Mouse (Mus musculus): ENCODE results near the gene App.

App gene

GRCm38 (mm10) chr16:85072624-85073023 lies 100.9 kb downstream of the App start:
- DNase-seq: no peak

DNA sequence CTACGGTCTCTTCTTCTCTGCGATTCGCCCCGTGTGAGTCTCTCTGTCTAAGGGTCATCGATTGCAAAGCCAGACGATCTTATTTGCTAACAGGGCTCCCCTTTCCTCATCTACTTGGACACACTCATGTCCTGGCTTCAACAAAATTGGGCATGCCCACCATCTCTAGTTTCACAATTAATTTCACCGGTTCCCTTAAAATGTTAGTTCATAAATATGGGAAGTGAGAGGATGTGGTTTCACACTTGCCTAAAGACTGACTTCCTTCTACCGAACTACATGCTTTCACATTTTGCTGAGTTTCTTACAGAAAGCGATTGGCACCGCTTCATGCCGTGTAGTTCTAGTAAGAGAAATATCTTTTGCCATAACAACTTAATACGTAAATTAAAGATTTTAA lies 101.8 kb downstream of the App start:
- DNase-seq: no peak

GRCm38 (mm10) chr16:85071248-85071647 lies 102.3 kb downstream of the App start:
- no peak for DNase-seq

DNA sequence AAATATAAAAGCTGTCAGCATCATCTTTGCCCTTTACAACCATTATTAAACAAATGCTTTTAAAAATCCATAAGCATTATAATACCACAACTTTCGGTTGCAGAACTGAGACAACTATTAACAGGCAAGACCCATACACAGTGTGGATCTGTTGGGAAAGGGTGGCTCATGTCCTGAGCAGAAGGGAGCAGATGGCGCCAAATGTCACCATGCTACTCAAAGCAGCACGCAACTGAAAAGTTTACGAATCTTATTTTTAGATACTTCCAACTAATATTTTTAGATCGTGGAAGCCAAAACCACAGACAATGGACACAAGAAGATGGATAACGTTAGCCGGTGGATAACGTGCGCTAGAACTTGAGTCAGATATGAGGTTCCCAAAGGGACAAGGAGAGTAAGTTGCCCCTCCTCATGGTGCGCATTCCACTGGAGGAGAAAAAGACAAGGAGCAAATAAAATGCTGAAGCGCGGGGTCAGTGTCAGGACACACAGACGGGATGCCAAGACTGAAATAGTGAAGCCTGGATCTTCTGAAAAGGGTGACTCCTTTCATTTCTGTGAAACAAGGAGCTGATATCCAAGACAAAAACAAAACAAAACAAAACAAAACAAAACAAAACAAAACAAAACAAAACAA lies 106.2 kb downstream of the App start:
- no peak for DNase-seq

DNA sequence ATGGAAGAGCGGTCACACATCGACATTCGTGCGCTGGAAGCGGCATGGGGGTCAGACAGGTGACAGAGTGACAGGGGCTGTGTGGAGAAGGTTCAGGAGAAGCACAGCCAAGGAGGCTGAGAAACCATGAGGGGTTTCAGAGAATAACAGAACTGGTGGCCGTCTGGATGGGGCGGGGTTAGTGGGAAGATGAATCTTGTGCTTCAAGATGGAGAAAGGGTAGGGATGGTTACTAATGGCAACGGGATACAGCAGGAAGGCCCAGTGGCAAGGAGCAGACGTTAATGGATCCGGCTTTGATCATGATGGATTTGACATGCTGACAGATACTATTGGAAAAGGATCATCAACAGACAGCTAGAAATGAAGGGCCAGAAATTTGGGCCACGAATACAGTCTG lies 107.3 kb downstream of the App start:
- DNase-seq: no peak

DNA sequence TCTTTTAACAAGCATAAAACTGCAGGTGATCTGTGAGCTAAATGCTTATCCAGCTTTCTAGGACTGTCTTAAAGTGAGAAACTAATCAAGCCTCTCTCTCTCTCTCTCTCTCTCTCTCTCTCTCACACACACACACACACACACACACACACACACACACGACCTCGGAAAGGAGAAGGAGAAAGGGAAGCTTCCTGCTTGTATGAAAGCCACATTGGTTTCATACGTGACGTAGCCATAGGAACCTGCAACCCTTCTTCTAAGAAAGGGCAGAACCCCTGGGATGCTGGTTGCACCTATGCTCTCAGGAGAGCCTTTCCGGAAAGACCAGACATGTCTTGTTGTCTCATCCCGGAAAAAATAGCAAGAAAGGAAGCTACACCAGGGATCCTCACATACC lies 108.8 kb downstream of the App start:
- DNase-seq: no peak

DNA sequence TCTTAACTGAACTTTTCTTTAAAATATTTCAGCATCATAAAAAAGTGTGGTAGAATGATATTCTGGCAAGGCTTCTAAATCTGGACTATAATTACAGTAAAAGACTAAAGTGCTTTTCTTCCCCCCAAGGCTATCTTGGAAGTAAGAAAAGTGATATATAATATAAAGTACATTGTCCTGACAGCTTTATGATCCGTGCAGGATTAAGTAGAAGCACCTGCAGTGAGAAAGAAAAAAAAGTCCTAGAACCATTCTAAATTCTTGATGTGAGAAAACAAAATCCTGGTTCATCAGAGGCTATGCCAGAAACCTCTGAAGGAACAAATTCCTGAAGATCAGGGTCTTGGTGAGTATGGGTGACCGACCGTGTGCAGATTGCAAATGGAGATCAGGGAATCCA lies 110.8 kb downstream of the App start:
- DNase-seq: no peak

- no peak for DNase-seq
Observed at GRCm38 (mm10) chr16:85061725-85062124, 111.8 kb downstream of the App start.

- no peak for DNase-seq
Observed at GRCm38 (mm10) chr16:85058138-85058537, 115.4 kb downstream of the App start.

DNA sequence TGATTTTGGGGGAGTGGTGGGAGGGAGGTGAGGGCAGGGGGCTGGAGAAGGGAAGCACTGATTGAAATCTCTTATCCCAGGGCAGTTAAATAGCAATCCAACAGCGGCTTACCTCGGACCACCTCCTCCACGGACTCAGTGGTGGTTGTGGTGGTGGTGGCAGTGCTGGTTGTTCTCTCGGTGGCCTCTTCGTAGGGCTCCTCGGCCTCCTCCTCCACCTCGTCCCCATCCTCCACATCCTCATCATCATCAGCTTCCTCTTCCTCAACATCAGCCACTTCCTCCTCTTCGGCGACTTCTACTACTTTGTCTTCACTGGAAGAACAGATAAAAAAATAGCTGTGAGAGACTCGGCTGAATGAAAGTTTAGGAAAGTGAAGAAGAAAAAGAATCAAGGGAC lies 117.4 kb downstream of the App start:
- DNase-seq: no peak

DNA sequence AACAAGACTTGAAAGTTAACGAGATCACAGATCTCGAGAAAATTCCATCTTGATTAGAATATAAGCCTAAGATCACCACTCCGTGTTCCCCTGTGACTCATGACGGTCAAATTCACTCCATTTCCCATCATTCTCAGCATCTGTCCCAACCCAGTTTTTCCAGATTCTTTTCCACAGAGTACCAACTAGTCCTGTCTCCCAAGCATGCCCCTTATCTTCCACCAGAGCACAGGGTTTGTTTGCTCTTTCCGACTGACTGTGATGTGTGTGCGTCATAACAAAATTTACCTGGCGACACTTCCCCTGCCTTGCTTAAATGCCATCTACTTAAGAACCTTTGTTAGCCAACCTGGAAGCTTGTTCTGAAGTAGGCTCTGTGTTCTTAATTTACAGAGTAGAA lies 119.6 kb downstream of the App start:
- no peak for DNase-seq

GRCm38 (mm10) chr16:85047310-85047709 lies 126.3 kb downstream of the App start:
- DNase-seq: no peak

- no peak for DNase-seq
Observed at GRCm38 (mm10) chr16:85041153-85041959, 132.2 kb downstream of the App start.

DNA sequence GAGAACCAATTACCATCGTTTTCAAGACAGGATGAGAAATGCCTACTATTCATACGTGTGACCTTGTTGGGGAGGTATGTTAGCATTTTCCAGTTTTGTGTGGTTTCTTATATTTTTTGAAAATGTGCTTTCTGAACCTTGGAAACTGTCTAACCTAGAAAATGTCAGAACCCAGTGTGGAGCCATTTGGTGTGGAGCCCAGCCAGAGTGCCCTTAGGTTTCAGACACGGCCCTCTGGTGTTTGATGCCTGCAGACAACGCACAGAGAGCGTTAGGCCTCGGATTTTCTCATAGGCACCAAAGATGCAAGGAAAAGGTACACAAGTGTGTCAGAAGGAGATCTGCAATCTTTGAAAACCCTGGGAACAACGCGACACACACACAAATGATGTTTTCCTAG lies 134.8 kb downstream of the App start:
- no peak for DNase-seq

GRCm38 (mm10) chr16:85037969-85038644 lies 135.5 kb downstream of the App start:
- no peak for DNase-seq

DNA sequence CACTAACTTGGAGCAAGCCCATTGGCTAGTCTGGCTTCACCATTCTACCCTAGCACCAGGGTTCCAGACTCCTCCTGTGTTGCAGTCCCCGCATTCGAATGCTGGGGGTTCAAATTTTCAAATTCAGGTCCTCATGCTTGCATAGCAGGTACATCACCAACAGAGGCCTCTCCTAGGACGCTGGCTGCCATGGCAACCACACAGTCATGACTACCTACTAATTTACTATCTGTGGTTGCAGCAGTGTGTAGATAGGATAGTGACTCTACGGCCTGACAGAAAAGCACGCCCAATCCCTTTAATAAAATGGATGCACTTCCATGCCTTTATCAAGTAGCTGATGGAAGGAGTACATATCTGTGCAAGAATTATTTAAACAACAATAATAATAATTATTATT lies 137.8 kb downstream of the App start:
- no peak for DNase-seq

DNA sequence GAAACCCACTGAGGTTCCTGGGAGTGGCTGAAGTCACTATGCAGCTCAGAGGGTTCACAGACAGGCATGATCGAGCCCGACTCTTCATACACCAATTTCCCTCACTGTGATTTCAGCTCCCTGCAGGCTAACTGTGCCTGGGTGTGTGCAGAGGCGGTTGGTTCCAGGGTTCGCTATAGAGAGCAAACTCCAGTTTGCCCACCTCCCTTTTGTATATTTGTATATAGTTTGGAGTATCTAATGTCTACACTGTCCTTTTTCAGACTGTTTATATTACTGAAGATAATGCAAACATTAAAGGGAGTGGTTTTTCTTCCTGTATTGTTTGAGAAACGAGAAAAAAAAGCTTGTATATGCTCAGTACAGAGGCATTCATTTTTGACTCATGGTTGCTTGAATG lies 139.8 kb downstream of the App start:
- DNase-seq: no peak

GRCm38 (mm10) chr16:85030810-85031209 lies 142.8 kb downstream of the App start:
- DNase-seq: no peak

- no peak for DNase-seq
Observed at GRCm38 (mm10) chr16:85028396-85028795, 145.2 kb downstream of the App start.

DNA sequence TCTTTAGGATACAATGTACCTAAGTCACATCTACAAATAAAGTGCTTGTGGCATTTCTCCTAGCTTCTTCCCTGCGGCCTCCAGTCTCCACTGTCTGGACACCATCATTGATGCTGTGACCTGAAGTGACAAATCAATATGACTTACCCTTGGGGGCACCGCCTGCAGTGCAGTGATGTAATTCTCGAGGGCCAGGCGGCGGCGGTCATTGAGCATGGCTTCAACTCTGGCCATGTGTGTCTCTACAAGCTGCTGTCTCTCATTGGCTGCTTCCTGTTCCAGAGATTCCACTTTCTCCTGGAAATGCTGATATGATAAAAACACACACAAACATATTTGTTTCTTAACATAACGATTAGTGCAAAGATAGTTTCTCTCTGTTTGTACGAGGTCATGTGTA lies 148.9 kb downstream of the App start:
- no peak for DNase-seq

DNA sequence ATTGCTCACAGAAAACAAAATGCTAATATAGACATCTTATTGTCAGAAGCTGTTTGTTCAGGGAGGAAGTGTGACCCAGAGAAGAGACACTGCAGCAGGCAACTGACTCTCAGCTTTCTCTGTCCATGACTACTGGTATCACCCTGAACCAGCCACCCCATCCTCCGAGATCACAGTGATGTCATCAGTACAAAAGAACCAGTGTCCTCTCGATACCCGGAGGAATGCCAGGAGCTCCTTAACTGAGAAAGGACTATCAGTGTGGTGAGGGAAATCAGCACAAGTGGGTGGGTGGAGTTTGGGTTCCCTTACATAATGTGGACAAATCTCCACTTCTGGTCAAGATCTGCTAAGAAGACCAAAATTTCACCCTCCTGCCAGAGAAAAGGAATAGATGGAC lies 150.5 kb downstream of the App start:
- no peak for DNase-seq

GRCm38 (mm10) chr16:85020696-85021323 lies 152.8 kb downstream of the App start:
- no peak for DNase-seq

DNA sequence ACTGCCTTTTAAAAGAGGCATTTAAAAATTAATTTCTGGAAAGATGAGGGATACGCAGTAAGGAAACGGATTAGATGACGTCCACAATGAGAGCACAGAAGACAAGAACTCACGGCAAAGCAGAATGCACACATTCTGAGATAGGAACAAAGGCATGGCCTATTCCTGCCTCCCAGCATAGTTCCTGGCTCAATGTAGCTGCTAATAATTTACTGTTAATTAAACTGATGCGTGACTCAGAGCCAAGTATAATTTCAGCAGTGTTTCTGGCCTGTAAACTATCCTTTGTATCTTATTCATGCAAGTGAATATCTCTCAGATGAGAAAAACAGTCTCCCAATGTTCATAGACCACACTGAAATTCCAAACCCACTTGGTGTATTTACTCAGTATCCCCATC lies 154.3 kb downstream of the App start:
- DNase-seq: no peak

GRCm38 (mm10) chr16:85017845-85018244 lies 155.7 kb downstream of the App start:
- no peak for DNase-seq

Data from right cerebral cortex, postnatal 4 days (tissue).